Mouse (Mus musculus) MEL (cell line): ENCODE measurements around the gene Rbfox2. TPM values are rescaled to one million over a fixed set of nuclear protein-coding genes. Genes with fewer than 3 reads are reported as not detected.

Experiments used
- DNase-seq: peaks from one replicate; pipeline ENCODE4 v3.0.0; 2011; ENCODE audit warnings: low read depth, low spot score
- H3K27ac ChIP-seq: 2 replicates; pipeline ENCODE4 v1.5.1; 2012; ENCODE audit warnings: low read depth, mild to moderate bottlenecking, control low read depth, low read length, moderate library complexity; ENCODE audit not compliant: control insufficient read depth
- H3K27me3 ChIP-seq, 2 experiments: fragments of 150-350 bp in 1 of 2; sonication (generic) in 1 of 2; 2 replicates each; pipeline ENCODE4 v1.6.1; 2012; ENCODE audit warnings: low read length in 2 of 2, mild to moderate bottlenecking in 2 of 2, improper control_type of control experiment in 1 of 2, moderate library complexity in 1 of 2; ENCODE audit not compliant: insufficient read depth in 2 of 2, control insufficient read depth in 1 of 2
- H3K36me3 ChIP-seq, 2 experiments: 2 replicates each; pipeline ENCODE4 v1.6.1; 2012 to 2014; ENCODE audit warnings: low read length in 2 of 2, improper control_type of control experiment in 1 of 2, inconsistent platforms in 1 of 2, mild to moderate bottlenecking in 1 of 2; ENCODE audit not compliant: insufficient read depth in 2 of 2, control insufficient read depth in 1 of 2
- H3K4me1 ChIP-seq, 2 experiments: fragments of 150-350 bp in 1 of 2; sonication (generic) in 1 of 2; 2 replicates each; pipeline ENCODE4 v1.6.1; 2012; ENCODE audit warnings: low read length in 2 of 2, improper control_type of control experiment in 1 of 2, mild to moderate bottlenecking in 1 of 2; ENCODE audit not compliant: insufficient read depth in 2 of 2, control insufficient read depth in 1 of 2
- H3K4me3 ChIP-seq, 2 experiments: fragments of 150-350 bp in 1 of 2; sonication (generic) in 1 of 2; 2 replicates each; pipeline ENCODE4 v1.5.1; 2012; ENCODE audit warnings: low read depth in 2 of 2, low read length in 2 of 2, mild to moderate bottlenecking in 2 of 2, moderate library complexity in 2 of 2, control low read depth in 1 of 2, improper control_type of control experiment in 1 of 2; ENCODE audit not compliant: control insufficient read depth in 1 of 2, insufficient read depth in 1 of 2
- H3K79me2 ChIP-seq: 2 replicates; pipeline ENCODE4 v1.6.1; 2012; ENCODE audit warnings: mild to moderate bottlenecking, low read length, moderate library complexity; ENCODE audit not compliant: control insufficient read depth, poor library complexity, insufficient read depth
- H3K9ac ChIP-seq: 2 replicates; pipeline ENCODE4 v1.6.1; 2012; ENCODE audit warnings: low read depth, mild to moderate bottlenecking, control low read depth, low read length, moderate library complexity; ENCODE audit not compliant: control insufficient read depth, poor library complexity, severe bottlenecking
- H3K9me3 ChIP-seq: fragments of 150-350 bp; sonication (generic); replicated peaks from 2 replicates; pipeline ENCODE4 v1.6.1; 2012; ENCODE audit warnings: mild to moderate bottlenecking, low read length, improper control_type of control experiment, moderate library complexity; ENCODE audit not compliant: insufficient read depth
- BHLHE40 ChIP-seq: IDR thresholded peaks from 2 replicates; pipeline ENCODE4 v1.6.1; 2012; ENCODE audit warnings: low read depth, mild to moderate bottlenecking, inconsistent platforms, low read length, improper control_type of control experiment, borderline replicate concordance
- CHD1 ChIP-seq: IDR thresholded peaks from 2 replicates; pipeline ENCODE4 v1.6.1; 2012; ENCODE audit warnings: low read depth, mild to moderate bottlenecking, inconsistent platforms, low read length, improper control_type of control experiment
- CHD2 ChIP-seq: IDR thresholded peaks from 2 replicates; pipeline ENCODE4 v1.6.1; 2011; ENCODE audit warnings: low read length, improper control_type of control experiment
- CTCF ChIP-seq, 3 experiments: IDR thresholded peaks in 2 of 3; conservative IDR thresholded peaks in 1 of 3; 2 replicates each; pipeline ENCODE4 v1.5.1; 2011 to 2012; ENCODE audit warnings: low read length in 3 of 3, low read depth in 2 of 3, mild to moderate bottlenecking in 2 of 3, improper control_type of control experiment in 1 of 3, inconsistent platforms in 1 of 3, mixed read lengths in 1 of 3, moderate library complexity in 1 of 3; ENCODE audit not compliant: control insufficient read depth in 1 of 3, insufficient read depth in 1 of 3, poor library complexity in 1 of 3, severe bottlenecking in 1 of 3
- EP300 ChIP-seq, 2 experiments: IDR thresholded peaks; 2 replicates each; pipeline ENCODE4 v1.6.1; 2011; ENCODE audit warnings: improper control_type of control experiment in 2 of 2, low read length in 2 of 2, low read depth in 1 of 2, mild to moderate bottlenecking in 1 of 2
- GABPA ChIP-seq: IDR thresholded peaks from 2 replicates; pipeline ENCODE4 v1.6.1; 2012; ENCODE audit warnings: low read depth, mild to moderate bottlenecking, inconsistent platforms, low read length, improper control_type of control experiment, moderate library complexity
- HCFC1 ChIP-seq: IDR thresholded peaks from 2 replicates; pipeline ENCODE4 v1.6.1; 2012; ENCODE audit warnings: low read depth, mild to moderate bottlenecking, inconsistent platforms, low read length, improper control_type of control experiment, moderate library complexity
- KAT2A ChIP-seq: conservative IDR thresholded peaks from 2 replicates; pipeline ENCODE4 v1.6.1; 2012; ENCODE audit warnings: low read depth, low read length, improper control_type of control experiment, inconsistent platforms
- MAX ChIP-seq: IDR thresholded peaks from 2 replicates; pipeline ENCODE4 v1.6.1; 2011; ENCODE audit warnings: low read length, improper control_type of control experiment
- MAZ ChIP-seq: IDR thresholded peaks from 2 replicates; pipeline ENCODE4 v1.6.1; 2012; ENCODE audit warnings: low read depth, mild to moderate bottlenecking, inconsistent platforms, low read length, improper control_type of control experiment
- MYB ChIP-seq: IDR thresholded peaks from 2 replicates; pipeline ENCODE4 v1.6.1; 2011; ENCODE audit warnings: mild to moderate bottlenecking, low read depth, low read length, improper control_type of control experiment
- MYC ChIP-seq: IDR thresholded peaks from 2 replicates; pipeline ENCODE4 v1.6.1; 2011; ENCODE audit warnings: low read depth, mild to moderate bottlenecking, low read length, improper control_type of control experiment, moderate library complexity
- NELFE ChIP-seq: IDR thresholded peaks from 2 replicates; pipeline ENCODE4 v1.6.1; 2011; ENCODE audit warnings: low read depth, low read length, improper control_type of control experiment
- POLR2AphosphoS2 ChIP-seq: IDR thresholded peaks from 2 replicates; pipeline ENCODE4 v1.6.1; 2011; ENCODE audit warnings: low read length, improper control_type of control experiment
- POLR2AphosphoS5 ChIP-seq: IDR thresholded peaks from 2 replicates; pipeline ENCODE4 v1.6.1; 2012; ENCODE audit warnings: low read depth, borderline replicate concordance, mild to moderate bottlenecking, inconsistent platforms, low read length, moderate library complexity, mixed read lengths
- RAD21 ChIP-seq: IDR thresholded peaks from 2 replicates; pipeline ENCODE4 v1.6.1; 2011; ENCODE audit warnings: mild to moderate bottlenecking, low read depth, low read length, improper control_type of control experiment
- SMC3 ChIP-seq: IDR thresholded peaks from 2 replicates; pipeline ENCODE4 v1.6.1; 2011; ENCODE audit warnings: low read depth, low read length, improper control_type of control experiment
- TBP ChIP-seq: IDR thresholded peaks from 2 replicates; pipeline ENCODE4 v1.8.0; 2011; ENCODE audit warnings: low read depth, low read length, improper control_type of control experiment
- TCF12 ChIP-seq: IDR thresholded peaks from 2 replicates; pipeline ENCODE4 v1.6.1; 2014; ENCODE audit warnings: low read depth, mild to moderate bottlenecking, inconsistent platforms, low read length, improper control_type of control experiment, moderate library complexity
- ZKSCAN1 ChIP-seq: IDR thresholded peaks from 2 replicates; pipeline ENCODE4 v1.6.1; 2012; ENCODE audit warnings: low read depth, mild to moderate bottlenecking, inconsistent platforms, low read length, improper control_type of control experiment, moderate library complexity
- ZMIZ1 ChIP-seq: IDR thresholded peaks from 2 replicates; pipeline ENCODE4 v1.6.1; 2012; ENCODE audit warnings: low read depth, mild to moderate bottlenecking, inconsistent platforms, low read length, improper control_type of control experiment, moderate library complexity
- polyA plus RNA-seq, 2 experiments: library from polyadenylated mRNA; stranded (reverse) in 1 of 2; unstranded in 1 of 2; fragments of >175 nt in 1 of 2; fragments of >200 nt in 1 of 2; gene quantifications; 2 replicates each; pipeline versions ENCODE4 v1.2.1 to v1.2.4; 2012; ENCODE audit warnings: low replicate concordance in 2 of 2, low read depth in 1 of 2; ENCODE audit not compliant: insufficient read length in 2 of 2, insufficient read depth in 1 of 2, missing spikeins in 1 of 2
- total RNA-seq: library from RNA; depleted of rRNA; stranded (reverse); fragments of 300-350 nt; gene quantifications from 2 replicates; pipeline ENCODE4 v1.2.3, GENCODE M21; 2012

The Rbfox2 gene
- total and polyA plus RNA-seq, 3 experiments, result 3.4 to 6.0 TPM; not detected in 1

GRCm38 (mm10) chr15:77342962-77343526 is 36.2 kb upstream of the Rbfox2 start:
- Histone ChIP-seq H3K79me2 (no peaks in the 10 kb centered on the region), H3K9me3 (no peaks in the 10 kb centered on the region), H3K4me3 (no peak overlapping the region), H3K27me3 (no peaks in the 10 kb centered on the region; a peak in 2 of 4 replicates), H3K9ac (no peak overlapping the region), H3K4me1 (no peaks in the 10 kb centered on the region), H3K27ac (no peak overlapping the region), H3K36me3 (no peaks in the 10 kb centered on the region)
- no peak for DNase-seq
- no peak for TF ChIP-seq EP300 (IDR thresholded peaks at IDR 0.05; ENCODE audit: low read depth in 1 of 2, low read length in 2 of 2)
- no peak for TF ChIP-seq TCF12
- TF ChIP-seq RAD21, result no peak
- TF ChIP-seq MAZ, result no peak
- TF ChIP-seq POLR2AphosphoS2, result no peak
- no peak for TF ChIP-seq GABPA
- TF ChIP-seq HCFC1, result no peak
- TF ChIP-seq KAT2A, result no peak
- TF ChIP-seq MYB, result no peak
- no peak for TF ChIP-seq MAX
- TF ChIP-seq POLR2AphosphoS5, result no peak
- no peak for TF ChIP-seq CHD2

GRCm38 (mm10) chr15:77342005-77342404 is 35.2 kb upstream of the Rbfox2 start:
- Histone ChIP-seq H3K27ac (no peak overlapping the region), H3K36me3 (no peaks in the 10 kb centered on the region), H3K4me1 (no peaks in the 10 kb centered on the region), H3K79me2 (no peaks in the 10 kb centered on the region), H3K9me3 (no peaks in the 10 kb centered on the region), H3K4me3 (no peak overlapping the region), H3K27me3 (no peaks in the 10 kb centered on the region; a peak in 1 of 4 replicates), H3K9ac (no peak overlapping the region)
- no peak for DNase-seq
- TF ChIP-seq TBP, result no peak
- peak in 2 of 3 experiments; percentile 39 to 50; a peak in 5 of 6 replicates for TF ChIP-seq CTCF (IDR thresholded peaks at IDR 0.05 in 2 of 3, conservative IDR thresholded peaks at IDR 0.05 in 1 of 3; ENCODE audit: control insufficient read depth in 1 of 3, insufficient read depth in 1 of 3, low read depth in 2 of 3, low read length in 3 of 3, poor library complexity in 1 of 3, severe bottlenecking in 1 of 3)
- peak; percentile 21; the same call in 1 of the 2 replicates for TF ChIP-seq SMC3

- Histone ChIP-seq H3K27ac (no peak overlapping the region), H3K79me2 (no peaks in the 10 kb centered on the region), H3K4me1 (no peaks in the 10 kb centered on the region), H3K4me3 (no peak overlapping the region), H3K36me3 (no peaks in the 10 kb centered on the region), H3K9ac (no peak overlapping the region), H3K9me3 (no peaks in the 10 kb centered on the region), H3K27me3 (no peaks in the 10 kb centered on the region; a peak in 1 of 4 replicates)
- no peak for TF ChIP-seq CHD1
- no peak for TF ChIP-seq MAX
- TF ChIP-seq NELFE, result no peak
- TF ChIP-seq ZKSCAN1, result no peak
- TF ChIP-seq ZMIZ1, result no peak
- TF ChIP-seq MYC, result no peak
- no peak for TF ChIP-seq BHLHE40
- TF ChIP-seq RAD21, result no peak
- no peak for DNase-seq
Measured at GRCm38 (mm10) chr15:77340581-77340980, 33.8 kb upstream of the Rbfox2 start.
